Mouse (Mus musculus) adrenal gland, adult 2 months (tissue): ENCODE results near the gene Zc3h7a. TPM values are rescaled to one million over a fixed set of nuclear protein-coding genes. Genes with fewer than 3 reads are reported as not detected.
A peak's percentile ranks its signal among the peaks of the same experiment; 100 is the strongest.

Experiments
- DNase-seq: peaks from one replicate; pipeline ENCODE4 v3.0.0; 2021
- polyA plus RNA-seq: library from polyadenylated mRNA; depleted of rRNA; stranded (reverse); fragments of >200 nt; gene quantifications from 2 replicates; pipeline ENCODE4 v1.2.3, GENCODE M21; 2012
- total RNA-seq, 2 experiments: library from RNA; stranded (reverse); gene quantifications; 2 replicates each; pipeline ENCODE4 v1.2.3; 2021

Zc3h7a gene
- total and polyA plus RNA-seq, 3 experiments: 15.0 to 79.2 (median 46.7) TPM

- peak; percentile 100 for DNase-seq
These were observed 32.3 kb downstream of the Zc3h7a start for GRCm38 (mm10) chr16:11143706-11144483.

DNA sequence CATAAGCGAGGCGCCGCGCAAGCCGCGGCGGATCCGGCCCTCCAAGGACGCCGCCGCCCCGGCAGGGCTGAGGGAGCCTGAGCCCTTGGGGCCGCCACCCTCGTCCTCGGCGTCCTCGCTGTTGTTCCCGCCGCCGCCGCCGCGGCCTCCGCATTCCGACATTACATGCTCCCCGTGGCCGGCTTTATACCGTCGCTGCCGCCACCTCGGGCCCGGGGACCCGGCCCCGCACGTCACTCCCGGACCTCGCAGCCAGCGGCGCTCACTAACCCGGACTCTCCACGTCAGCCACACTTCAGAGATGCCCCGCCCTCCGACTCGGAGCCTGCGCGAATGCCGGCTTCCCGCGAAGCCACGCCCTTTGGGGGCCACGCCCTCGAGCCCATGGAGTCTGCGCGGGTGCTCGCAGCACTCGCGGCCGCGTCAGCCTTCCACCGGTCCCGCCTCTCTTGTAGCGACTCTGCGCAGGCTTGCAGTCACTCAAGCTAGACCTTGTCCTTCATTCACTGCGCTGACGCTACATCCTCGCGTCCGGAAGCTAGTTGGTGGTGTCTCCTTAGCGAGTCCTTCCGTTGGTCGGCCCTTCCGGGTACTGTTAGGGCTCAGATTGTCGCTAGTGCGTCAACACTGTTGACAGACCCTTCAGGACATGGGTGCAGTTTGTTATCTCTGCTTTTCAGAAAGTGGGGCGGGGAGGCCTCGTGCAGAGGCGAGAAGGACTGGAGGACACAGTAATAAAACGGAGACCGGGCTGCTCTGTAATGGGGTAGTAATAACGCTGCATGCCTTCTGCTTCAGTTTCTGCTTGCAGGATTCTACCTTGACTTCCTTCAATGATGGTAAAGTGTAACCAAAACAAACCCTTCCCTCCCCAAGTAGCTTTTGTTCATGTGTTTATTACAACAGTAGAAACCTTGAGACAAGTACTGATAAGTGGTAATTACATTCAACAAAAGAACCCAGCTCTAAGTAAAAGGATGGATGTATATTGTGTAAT lies 41.5 kb downstream of the Zc3h7a start, which contains the start of gene Txndc11:
TSS of gene Txndc11 (minus strand) at position 303 of the 997 bp plus-strand sequence.
- DNase-seq: peak; percentile 100

- DNase-seq: no peak
These were observed 42.5 kb downstream of the Zc3h7a start for GRCm38 (mm10) chr16:11133476-11134347.

DNA sequence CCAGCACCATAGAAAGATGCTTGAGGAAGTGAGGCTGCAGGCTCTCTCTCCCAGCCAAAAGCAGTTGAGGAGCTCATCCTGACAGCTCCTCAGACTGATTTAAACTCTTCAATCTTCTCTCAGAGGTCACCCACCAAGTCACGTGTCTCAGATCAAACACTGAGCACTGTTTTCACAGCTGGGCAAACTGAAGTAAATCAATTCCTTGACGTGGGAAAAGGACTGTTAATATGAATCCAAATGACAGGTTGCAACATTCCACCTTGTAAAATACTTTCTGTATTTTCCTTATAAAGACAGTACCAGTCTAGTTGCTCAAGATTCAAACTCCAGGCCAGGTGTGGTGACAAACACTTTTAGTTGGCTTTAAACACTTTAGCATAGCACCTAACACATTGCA lies 43.4 kb downstream of the Zc3h7a start:
- no peak for DNase-seq

- no peak for DNase-seq
These were observed 47.9 kb downstream of the Zc3h7a start for GRCm38 (mm10) chr16:11128301-11128700.

- no peak for DNase-seq
These were observed 50.8 kb downstream of the Zc3h7a start for GRCm38 (mm10) chr16:11125371-11125770.

DNA sequence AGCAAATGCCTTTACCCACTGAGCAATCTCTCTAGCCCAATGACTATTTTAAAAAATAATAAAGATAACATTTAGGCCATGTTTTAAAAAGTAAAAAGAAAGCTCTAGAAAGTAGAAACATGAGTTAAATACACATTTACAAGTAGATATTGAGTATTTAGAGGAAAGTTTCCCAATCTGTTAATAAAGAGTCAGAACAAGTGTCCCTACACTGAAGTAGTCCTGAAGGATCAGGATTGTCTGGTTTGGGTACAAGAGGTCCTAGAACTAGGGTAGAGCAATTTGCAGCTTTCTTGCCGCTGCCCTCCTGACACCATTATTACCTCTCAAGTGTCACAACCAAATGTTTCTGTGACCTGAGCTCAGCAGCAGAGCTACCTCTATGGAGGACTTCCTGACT lies 52.1 kb downstream of the Zc3h7a start:
- DNase-seq: no peak

DNA sequence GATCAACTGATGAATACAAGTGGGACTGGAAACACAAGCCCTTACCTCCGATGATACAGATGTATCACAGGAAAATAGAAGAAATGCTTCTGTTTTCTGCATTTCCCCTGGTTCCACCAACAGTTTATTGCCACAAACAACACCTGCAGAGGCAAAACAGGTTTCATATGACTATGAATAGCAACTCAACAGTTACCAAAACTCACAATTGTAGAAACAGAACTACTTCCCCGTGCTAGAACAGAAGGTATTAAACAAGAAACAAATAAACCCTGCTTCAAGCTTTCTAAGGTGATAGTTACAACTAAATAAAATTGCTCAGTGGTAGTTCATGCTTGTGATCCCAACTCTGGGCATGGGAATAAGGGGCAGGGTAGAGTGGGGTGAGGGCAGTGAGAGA lies 53.6 kb downstream of the Zc3h7a start:
- no peak for DNase-seq

DNA sequence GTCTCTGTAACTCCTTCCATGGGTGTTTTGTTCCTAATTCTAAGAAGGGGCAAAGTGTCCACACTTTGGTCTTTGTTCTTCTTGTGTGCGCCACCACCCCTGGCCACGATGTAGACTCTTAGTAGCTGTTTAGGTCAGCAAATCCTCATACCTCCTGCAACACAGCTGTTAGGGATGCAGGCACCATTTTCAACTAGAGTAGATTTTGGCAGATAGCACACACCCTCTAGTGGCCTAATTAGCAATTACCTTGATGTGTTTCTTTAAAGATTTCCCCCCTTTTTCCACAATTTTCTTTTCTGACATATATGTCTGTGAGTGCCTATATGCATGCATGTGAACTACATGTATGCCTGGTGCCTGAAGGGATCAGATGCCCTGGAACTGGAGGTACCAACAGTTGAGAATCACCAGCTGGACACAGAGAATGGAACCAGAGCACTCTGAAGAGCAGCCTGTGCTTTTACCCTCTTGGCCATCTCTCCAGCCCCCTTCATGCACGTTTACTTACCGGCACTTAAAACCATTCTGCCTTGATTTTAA lies 66.9 kb downstream of the Zc3h7a start:
- no peak for DNase-seq

GRCm38 (mm10) chr16:11104905-11105304 lies 71.3 kb downstream of the Zc3h7a start:
- DNase-seq: no peak

DNA sequence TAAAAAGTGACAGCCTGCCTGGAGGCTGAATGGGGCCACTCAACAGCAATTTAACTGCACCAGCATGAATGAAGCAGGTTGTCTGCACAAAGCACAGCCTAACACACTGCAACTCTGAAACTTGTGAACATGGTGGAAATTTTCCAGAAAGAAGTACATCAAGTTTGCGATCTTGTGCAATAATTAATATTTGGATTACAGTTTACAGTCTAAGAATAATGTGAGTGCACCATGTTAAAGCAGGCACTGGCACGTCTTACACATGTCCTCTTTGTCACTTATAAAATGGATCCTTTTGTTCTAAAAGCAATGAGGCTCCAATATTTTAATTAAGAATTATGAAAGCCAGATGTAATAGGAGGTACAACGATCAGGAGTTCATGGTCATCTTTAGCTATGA lies 78.9 kb downstream of the Zc3h7a start:
- no peak for DNase-seq

- no peak for DNase-seq
These were observed 82.3 kb downstream of the Zc3h7a start for GRCm38 (mm10) chr16:11093717-11094386.

- DNase-seq: no peak
These were observed 83.7 kb downstream of the Zc3h7a start for GRCm38 (mm10) chr16:11092523-11092922.

DNA sequence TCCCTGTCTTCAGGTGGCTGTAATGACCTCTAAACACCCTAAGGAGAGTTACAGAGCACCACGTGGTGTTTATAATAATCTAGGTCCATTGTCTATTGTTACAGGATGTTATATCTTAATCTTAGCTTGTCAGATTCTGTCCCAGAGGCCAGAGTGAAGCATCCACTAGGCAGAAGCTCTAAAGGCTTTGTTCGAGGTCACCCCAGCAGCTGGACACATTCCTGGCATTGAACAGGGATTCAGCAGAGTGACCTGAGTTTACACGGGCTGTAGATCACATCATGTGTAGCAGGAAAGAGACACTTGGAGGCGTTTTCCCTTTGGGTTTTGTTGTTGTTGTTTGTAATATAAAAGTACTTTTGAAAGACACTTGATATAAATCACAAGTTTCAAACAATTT lies 84.1 kb downstream of the Zc3h7a start:
- DNase-seq: no peak

GRCm38 (mm10) chr16:11090836-11091570 lies 85.2 kb downstream of the Zc3h7a start:
- no peak for DNase-seq

DNA sequence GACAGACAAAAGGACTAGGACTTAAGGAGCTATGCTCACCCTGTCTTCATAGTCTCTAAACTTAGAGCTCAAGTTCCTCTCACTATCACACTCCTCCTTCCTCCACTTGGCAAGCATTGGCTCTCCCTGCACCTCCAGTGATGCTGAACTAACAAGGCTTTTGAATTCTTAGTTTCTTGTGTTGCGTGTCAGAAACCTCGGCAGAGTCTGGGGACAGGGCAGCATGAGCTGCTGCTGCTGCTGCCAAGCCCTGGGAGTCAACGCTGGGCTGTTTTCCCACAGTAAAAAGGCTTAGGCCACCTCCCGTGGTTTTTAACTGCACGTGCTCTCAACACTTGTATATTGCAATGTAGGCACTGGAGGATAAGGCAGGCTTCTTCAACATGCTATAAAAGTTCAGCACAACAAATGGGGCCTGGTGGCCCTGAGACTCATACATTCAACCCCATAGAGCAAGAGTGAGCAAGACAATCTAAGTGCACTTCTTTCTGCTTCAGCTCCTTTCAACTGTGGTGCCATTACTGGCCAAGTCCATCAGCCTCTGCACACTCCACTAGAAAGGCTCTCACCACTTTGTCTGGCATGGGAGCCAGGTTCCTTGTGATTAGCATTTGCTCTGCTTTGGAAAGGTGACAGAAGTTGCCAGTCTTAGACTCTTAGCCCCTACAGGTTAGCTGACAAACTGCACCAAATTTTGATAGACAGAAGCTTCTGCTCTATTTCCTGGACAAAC lies 89.2 kb downstream of the Zc3h7a start:
- no peak for DNase-seq
